Mouse (Mus musculus): ENCODE measurements at regions not wholly inside any gene's neighbourhood (a gene's known extent, or its start where the extent isn't known, plus 50 kb on each side); places are given as distances from the start of the nearest gene placed in this dataset.

GRCm38 (mm10) chr19:15800856-15801706 is 146.1 kb downstream of the Psat1 start:
- DNase-seq (ENCODE audit: low read depth, low spot score) = no peak

GRCm38 (mm10) chr19:15796466-15796865 is 150.7 kb downstream of the Psat1 start:
- DNase-seq (ENCODE audit: low read depth, low spot score) = no peak

- DNase-seq (ENCODE audit: low read depth, low spot score) = no peak
These were observed 155.2 kb downstream of the Psat1 start for GRCm38 (mm10) chr19:15791942-15792341.

GRCm38 (mm10) chr19:15791264-15791913 is 155.7 kb downstream of the Psat1 start:
- DNase-seq (ENCODE audit: low read depth, low spot score) = no peak

- DNase-seq (ENCODE audit: low read depth, low spot score) = no peak
These were observed 156.4 kb downstream of the Psat1 start for GRCm38 (mm10) chr19:15790620-15791263.

GRCm38 (mm10) chr19:15789741-15790140 is 157.4 kb downstream of the Psat1 start:
- DNase-seq (ENCODE audit: low read depth, low spot score) = no peak

- no peak for DNase-seq (ENCODE audit: low read depth, low spot score)
These were observed 162.5 kb downstream of the Psat1 start for GRCm38 (mm10) chr19:15784644-15785043.

GRCm38 (mm10) chr19:15769651-15770050 is 177.5 kb downstream of the Psat1 start:
- no peak for DNase-seq (ENCODE audit: low read depth, low spot score)

GRCm38 (mm10) chr19:15761086-15761485 is 186.1 kb downstream of the Psat1 start:
- no peak for DNase-seq (ENCODE audit: low read depth, low spot score)

GRCm38 (mm10) chr19:15745026-15745777 is 201.9 kb downstream of the Psat1 start:
- no peak for DNase-seq (ENCODE audit: low read depth, low spot score)

GRCm38 (mm10) chr19:15736200-15736599 is 210.9 kb downstream of the Psat1 start:
- no peak for DNase-seq (ENCODE audit: low read depth, low spot score)

- DNase-seq (ENCODE audit: low read depth, low spot score) = no peak
These were observed 220.2 kb downstream of the Psat1 start for GRCm38 (mm10) chr19:15726785-15727406.

- no peak for DNase-seq (ENCODE audit: low read depth, low spot score)
These were observed 254.6 kb downstream of the Psat1 start for GRCm38 (mm10) chr19:15692379-15693023.

- no peak for DNase-seq (ENCODE audit: low read depth, low spot score)
These were observed 277.1 kb downstream of the Psat1 start for GRCm38 (mm10) chr19:15669996-15670395.

GRCm38 (mm10) chr19:15669541-15669940 is 277.6 kb downstream of the Psat1 start:
- no peak for DNase-seq (ENCODE audit: low read depth, low spot score)

GRCm38 (mm10) chr19:15668624-15669016 is 278.5 kb downstream of the Psat1 start:
- no peak for DNase-seq (ENCODE audit: low read depth, low spot score)

GRCm38 (mm10) chr19:15667889-15668623 is 279.1 kb downstream of the Psat1 start:
- no peak for DNase-seq (ENCODE audit: low read depth, low spot score)

GRCm38 (mm10) chr19:15663659-15664255 is 283.4 kb downstream of the Psat1 start:
- no peak for DNase-seq (ENCODE audit: low read depth, low spot score)

GRCm38 (mm10) chr19:15658611-15659010 is 288.5 kb downstream of the Psat1 start:
- DNase-seq (ENCODE audit: low read depth, low spot score) = no peak

GRCm38 (mm10) chr19:15657846-15658245 is 289.3 kb downstream of the Psat1 start:
- no peak for DNase-seq (ENCODE audit: low read depth, low spot score)

Measured in A20 (cell line).